Mouse (Mus musculus) neutrophil, adult 5-6 weeks (primary cell): ENCODE results near the gene Knstrn. TPM values are rescaled to one million over a fixed set of nuclear protein-coding genes. Genes with fewer than 3 reads are reported as not detected.
A peak's percentile ranks its signal among the peaks of the same experiment; 100 is the strongest.

Experiments
- ATAC-seq: fragments of 151-379, 151-347 bp; 2 replicates; pipeline ENCODE4 v1.8.0; 2017; ENCODE audit warnings: mild to moderate bottlenecking, moderate TSS enrichment; ENCODE audit not compliant: insufficient number of reproducible peaks, poor library complexity, low FRiP score, severe bottlenecking; ENCODE audit errors: extremely low read depth
- total RNA-seq: library from RNA; stranded (forward); fragments of 200-1000 nt; gene quantifications from 2 replicates; pipeline ENCODE4 v1.2.3, GENCODE M21; 2017

The Knstrn gene
- total RNA-seq, 1 experiment from 2014 or later = 13.2 TPM

GRCm38 (mm10) chr2:118841774-118842173, 28.0 kb downstream of the Knstrn start:
- ATAC-seq = no peak

GRCm38 (mm10) chr2:118844427-118844826, 30.6 kb downstream of the Knstrn start:
- ATAC-seq = no peak

- ATAC-seq = peak; percentile 23; the same call in 1 of the 2 replicates
These were observed 32.4 kb downstream of the Knstrn start for GRCm38 (mm10) chr2:118846246-118846645.

- ATAC-seq = no peak
These were observed 38.0 kb downstream of the Knstrn start for GRCm38 (mm10) chr2:118851756-118852155.

- peak; percentile 97 for ATAC-seq
These were observed 47.9 kb downstream of the Knstrn start, which contains the start of gene Ivd for GRCm38 (mm10) chr2:118861454-118862339. Gene Ivd, plus strand, starts transcription at chr2:118861954.

- no peak for ATAC-seq
These were observed 48.5 kb downstream of the Knstrn start for GRCm38 (mm10) chr2:118862340-118862675.

GRCm38 (mm10) chr2:118870601-118871000, 56.8 kb downstream of the Knstrn start:
- ATAC-seq = no peak

- no peak for ATAC-seq
These were observed 57.2 kb downstream of the Knstrn start for GRCm38 (mm10) chr2:118871032-118871431.

- no peak for ATAC-seq
These were observed 59.2 kb downstream of the Knstrn start for GRCm38 (mm10) chr2:118873018-118873417.

- no peak for ATAC-seq
These were observed 60.2 kb downstream of the Knstrn start for GRCm38 (mm10) chr2:118873890-118874430.

GRCm38 (mm10) chr2:118875316-118875715, 61.5 kb downstream of the Knstrn start:
- no peak for ATAC-seq

- ATAC-seq = no peak
These were observed 62.6 kb downstream of the Knstrn start for GRCm38 (mm10) chr2:118876453-118876852.

- no peak for ATAC-seq
These were observed 67.2 kb downstream of the Knstrn start for GRCm38 (mm10) chr2:118881019-118881418.

- ATAC-seq = no peak
These were observed 68.2 kb downstream of the Knstrn start for GRCm38 (mm10) chr2:118881956-118882355.

GRCm38 (mm10) chr2:118882840-118883679, 69.3 kb downstream of the Knstrn start:
- ATAC-seq = peak; percentile 69

GRCm38 (mm10) chr2:118887440-118887839, 73.6 kb downstream of the Knstrn start:
- ATAC-seq = no peak

- ATAC-seq = no peak
These were observed 74.2 kb downstream of the Knstrn start for GRCm38 (mm10) chr2:118887845-118888548.

- ATAC-seq = no peak
These were observed 77.4 kb downstream of the Knstrn start for GRCm38 (mm10) chr2:118891173-118891572.
